Comparison of ENCODE assay signal across 26 mouse cellular contexts in the genomic region with DNA sequence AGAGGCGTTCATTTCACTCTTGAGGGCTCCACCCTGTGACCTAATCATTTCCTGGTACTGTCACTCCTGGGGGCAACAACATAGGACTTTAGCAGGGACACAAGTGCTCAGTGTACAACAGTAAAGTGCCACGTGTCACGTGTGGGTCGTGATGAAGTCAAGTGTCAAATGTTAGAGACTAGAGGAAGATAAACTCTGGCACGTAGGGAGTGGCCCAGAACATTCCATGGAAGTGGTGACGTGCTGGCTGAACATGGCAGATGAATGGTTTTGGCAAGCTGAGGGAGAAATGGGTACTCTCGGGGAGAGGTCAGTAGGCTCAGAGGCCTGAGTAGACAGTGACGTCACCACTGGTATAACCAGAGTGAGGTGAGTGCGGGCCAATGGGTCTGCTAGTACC. TPM values are rescaled to one million over a fixed set of nuclear protein-coding genes. Genes with fewer than 3 reads are reported as not detected.
DNase-seq lines count a peak whose midpoint lies in the region; ATAC-seq and TF ChIP-seq lines count a peak whose summit lies in the region.
"Had no signal": no experiment of that assay in that cellular context is flagged by ENCODE, and none has a peak within 500 bp of the region (broad histone marks: within the 10 kb centered on the region; RNA-seq: fewer than 3 reads in every experiment).

No protein-coding gene starts in this region.

- TF ChIP-seq EP300 in heart, adult 2 months (IDR thresholded peaks at IDR 0.05; ENCODE audit: insufficient read depth, low read depth, low read length), result no peak

- no peak for DNase-seq in heart, adult 2 months
- DNase-seq in heart, adult 8-10 months (ENCODE audit: low spot score), result no peak
- DNase-seq in hindbrain, embryonic 10.5 days (ENCODE audit: low spot score), result no peak
- DNase-seq in ZHBTc4 (ENCODE audit: low read depth, low spot score), result peak; percentile 36
- DNase-seq: adrenal gland, adult 2 months; adrenal gland, postnatal 36 days; cerebellum, adult 9-10 months; cerebellum, postnatal 36 days; embryo, embryonic 11 days; gastrocnemius, postnatal 36 days; liver, postnatal 0 days; lung, postnatal 10 days; thymus, postnatal 4 days had no signal

- H3K4me1 ChIP-seq in heart, adult 2 months (ENCODE audit: control insufficient read depth, insufficient read depth, low read length), result peaks cover 16% of the 10 kb centered on the region
- peaks cover 12% of the 10 kb centered on the region; the same call in 1 of the 2 replicates for H3K4me1 ChIP-seq in hindbrain, embryonic 10.5 days (replicated peaks)
- H3K4me1 ChIP-seq in hindbrain, embryonic 12.5 days, result no peaks in the 10 kb centered on the region
- H3K4me1 ChIP-seq in brown adipose tissue, adult 24 weeks (ENCODE audit: control insufficient read depth, insufficient read depth, insufficient read length, low read length), result peaks cover 34% of the 10 kb centered on the region
- H3K4me1 ChIP-seq in midbrain, embryonic 15.5 days, result no peaks in the 10 kb centered on the region; the same call in 1 of the 2 replicates
- H3K4me1 ChIP-seq: limb, embryonic 13.5 days; liver, embryonic 12.5 days; midbrain, embryonic 13.5 days had no signal

- peak overlapping the region; percentile 10 for H3K27ac ChIP-seq in heart, adult 2 months
- H3K27ac ChIP-seq in hindbrain, embryonic 10.5 days, result peak overlapping the region; percentile 16; the same call in 1 of the 2 replicates
- no peak overlapping the region for H3K27ac ChIP-seq in hindbrain, embryonic 12.5 days
- peak overlapping the region; percentile 72 for H3K27ac ChIP-seq in brown adipose tissue, adult 24 weeks (replicated peaks; ENCODE audit: low read depth, low read length)
- no peak overlapping the region for H3K27ac ChIP-seq in midbrain, embryonic 15.5 days
- H3K27ac ChIP-seq: embryonic facial prominence, embryonic 12.5 days; kidney, embryonic 15.5 days; limb, embryonic 13.5 days; liver, embryonic 12.5 days; macrophage; midbrain, embryonic 13.5 days had no signal

- no peaks in the 10 kb centered on the region; the same call in 1 of the 2 replicates for H3K36me3 ChIP-seq in heart, adult 2 months (ENCODE audit: control insufficient read depth, insufficient read depth, low read length)
- H3K36me3 ChIP-seq in hindbrain, embryonic 10.5 days, result no peaks in the 10 kb centered on the region
- no peaks in the 10 kb centered on the region for H3K36me3 ChIP-seq in hindbrain, embryonic 12.5 days
- H3K36me3 ChIP-seq in midbrain, embryonic 15.5 days (replicated peaks), result no peaks in the 10 kb centered on the region
- H3K36me3 ChIP-seq: embryonic facial prominence, embryonic 12.5 days; heart, embryonic 10.5 days; kidney, embryonic 15.5 days; limb, embryonic 13.5 days; liver, embryonic 12.5 days; midbrain, embryonic 13.5 days had no signal

- WGBS in heart, adult 2 months, result 55% methylated on average over 9 of the region's 9 CpGs
- 78% methylated on average over 9 of the region's 9 CpGs for WGBS in hindbrain, embryonic 10.5 days
- WGBS in hindbrain, embryonic 12.5 days, result 78% methylated on average over 9 of the region's 9 CpGs
- 88% methylated on average over 9 of the region's 9 CpGs for WGBS in midbrain, embryonic 15.5 days

- H3K79me2 ChIP-seq in heart, adult 2 months (replicated peaks; ENCODE audit: control insufficient read depth, insufficient read depth, low read length), result no peaks in the 10 kb centered on the region

- H3K4me2 ChIP-seq in hindbrain, embryonic 12.5 days (replicated peaks), result no peak overlapping the region
- no peak overlapping the region for H3K4me2 ChIP-seq in midbrain, embryonic 15.5 days
- H3K4me2 ChIP-seq: embryonic facial prominence, embryonic 12.5 days; kidney, embryonic 15.5 days; limb, embryonic 13.5 days; liver, embryonic 12.5 days; midbrain, embryonic 13.5 days had no signal

- no peak for ATAC-seq in hindbrain, embryonic 12.5 days (ENCODE audit: low FRiP score)
- ATAC-seq in midbrain, embryonic 15.5 days (replicated peaks), result no peak
- ATAC-seq: CD4-positive, CD25-positive, alpha-beta regulatory T cell, adult 4 months; forebrain, embryonic 14.5 days; hindbrain, embryonic 16.5 days; liver, embryonic 12.5 days; liver, postnatal 0 days; midbrain, embryonic 13.5 days had no signal

- no peak overlapping the region for H3K4me3 ChIP-seq in heart, adult 2 months
- H3K4me3 ChIP-seq in hindbrain, embryonic 10.5 days, result no peak overlapping the region
- H3K4me3 ChIP-seq in hindbrain, embryonic 12.5 days, result no peak overlapping the region
- no peak overlapping the region for H3K4me3 ChIP-seq in brown adipose tissue, adult 24 weeks (ENCODE audit: insufficient read depth, low read depth, low read length)
- H3K4me3 ChIP-seq in midbrain, embryonic 15.5 days, result no peak overlapping the region
- H3K4me3 ChIP-seq: embryonic facial prominence, embryonic 12.5 days; heart, embryonic 10.5 days; kidney, embryonic 15.5 days; limb, embryonic 13.5 days; liver, embryonic 12.5 days; midbrain, embryonic 13.5 days had no signal

- H3K27me3 ChIP-seq in heart, adult 2 months (ENCODE audit: control insufficient read depth, insufficient read depth, low read length), result no peaks in the 10 kb centered on the region
- 0 out of 2 replicates have a peak, but pooled peaks cover 3% of the 10 kb centered on the region for H3K27me3 ChIP-seq in hindbrain, embryonic 10.5 days (ENCODE audit: insufficient read depth, poor library complexity, severe bottlenecking)
- no peaks in the 10 kb centered on the region for H3K27me3 ChIP-seq in hindbrain, embryonic 12.5 days
- no peaks in the 10 kb centered on the region for H3K27me3 ChIP-seq in midbrain, embryonic 15.5 days (replicated peaks)
- H3K27me3 ChIP-seq: embryonic facial prominence, embryonic 12.5 days; kidney, embryonic 15.5 days; limb, embryonic 13.5 days; liver, embryonic 12.5 days; midbrain, embryonic 13.5 days had no signal

- no peak for TF ChIP-seq CTCF in heart, adult 2 months (IDR thresholded peaks at IDR 0.05)

- no peak overlapping the region for H3K9ac ChIP-seq in heart, adult 2 months (ENCODE audit: low read depth, low read length)
- no peak overlapping the region for H3K9ac ChIP-seq in hindbrain, embryonic 12.5 days
- no peak overlapping the region for H3K9ac ChIP-seq in midbrain, embryonic 15.5 days
- H3K9ac ChIP-seq: embryonic facial prominence, embryonic 12.5 days; kidney, embryonic 15.5 days; limb, embryonic 13.5 days; liver, embryonic 12.5 days; liver, postnatal 0 days; midbrain, embryonic 13.5 days had no signal

- intact Hi-C loops in heart, adult 2 months (cut with DNase I), result loop anchor here (10.0 kb wide), 1 partner anchor 210 kb away; no protein-coding TSS in a partner anchor

- H3K9me3 ChIP-seq in hindbrain, embryonic 10.5 days, result no peaks in the 10 kb centered on the region
- no peaks in the 10 kb centered on the region for H3K9me3 ChIP-seq in hindbrain, embryonic 12.5 days (replicated peaks)
- H3K9me3 ChIP-seq in midbrain, embryonic 15.5 days, result no peaks in the 10 kb centered on the region
- H3K9me3 ChIP-seq: embryonic facial prominence, embryonic 12.5 days; heart, embryonic 10.5 days; kidney, embryonic 15.5 days; limb, embryonic 13.5 days; liver, embryonic 12.5 days; midbrain, embryonic 13.5 days had no signal

- TF ChIP-seq POLR2A in heart, adult 2 months (IDR thresholded peaks at IDR 0.05; ENCODE audit: insufficient read depth, low read depth, low read length), result no peak

RNA-seq across cellular contexts. Expression of gene Chn2, which starts 45.7 kb away (rescaled TPM):
- total RNA-seq in heart, adult 2 months (2021), result 1 to 10 TPM; 2.0 to 2.3 TPM
- 2.3 and 3.4 TPM in 2 replicates for polyA plus RNA-seq in heart, adult 2 months (2012; rRNA removed)
- total RNA-seq in heart, adult 8-10 months (2022), result 1 to 10 TPM; 2.7 to 5.1 (median 2.9) TPM
- polyA plus RNA-seq in hindbrain, embryonic 10.5 days (2016; fragmentation: Nextera tagmentation; extraction: Ambion mirVana), result 13.4 and 13.5 TPM in 2 replicates
- polyA plus RNA-seq in hindbrain, embryonic 12.5 days (2016; fragmentation: Nextera tagmentation; extraction: Ambion mirVana), result 20.3 and 24.0 TPM in 2 replicates
- 1.2 and 2.5 TPM in 2 replicates for polyA plus RNA-seq in brown adipose tissue, adult 24 weeks (2012; ENCODE audit: insufficient read depth, insufficient read length, missing spikeins)
- 34.0 and 37.5 TPM in 2 replicates for polyA plus RNA-seq in midbrain, embryonic 15.5 days (2015; fragmentation: Nextera tagmentation; extraction: Ambion mirVana)

Comparison
In these comparisons a context has a peak if more than half of its experiments do, and no peak if none do; other contexts are left out.
1. H3K27ac ChIP-seq: peak in heart, adult 2 months (single experiment), hindbrain, embryonic 10.5 days (single experiment) and brown adipose tissue, adult 24 weeks (single experiment); none in hindbrain, embryonic 12.5 days (single experiment) and midbrain, embryonic 15.5 days (single experiment).